Mouse (Mus musculus) cortical plate, adult 2 months (tissue): ENCODE data around the gene Agbl1.

Source experiments
- CTCF ChIP-seq: fragments of 200-500 bp; IDR thresholded peaks from 2 replicates; pipeline ENCODE4 v1.5.1; 2011; ENCODE audit warnings: mild to moderate bottlenecking, control low read depth, low read length; ENCODE audit not compliant: insufficient read depth; ENCODE audit errors: extremely low read depth
- POLR2A ChIP-seq: fragments of 200-500 bp; IDR thresholded peaks from 2 replicates; pipeline ENCODE4 v1.6.1; 2011; ENCODE audit warnings: mild to moderate bottlenecking, low read length, control low read depth; ENCODE audit not compliant: insufficient read depth; ENCODE audit errors: extremely low read depth

DNA sequence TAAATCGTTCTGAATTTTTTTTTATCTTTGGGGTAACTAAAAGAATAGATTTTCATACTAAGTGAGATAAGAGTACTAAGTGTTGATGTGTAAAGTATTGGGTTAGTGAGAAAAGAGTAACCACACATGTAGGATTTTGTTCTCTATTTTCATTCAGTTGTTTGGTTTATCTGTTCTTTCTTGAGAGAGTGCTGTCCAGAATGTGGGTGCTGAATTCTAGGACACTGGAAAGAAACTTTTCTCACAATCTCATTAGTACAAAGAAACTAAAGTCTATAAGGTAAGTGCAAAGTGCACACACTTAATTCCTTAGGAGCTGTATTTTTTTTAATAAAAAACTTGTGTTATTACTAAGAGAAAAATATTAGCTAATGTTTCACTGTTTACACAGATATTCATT is 674.4 kb downstream of the Agbl1 start:
- TF ChIP-seq CTCF, result no peak
- TF ChIP-seq POLR2A, result no peak
